Mouse (Mus musculus): ENCODE data around the gene Llgl1. TPM values are rescaled to one million over a fixed set of nuclear protein-coding genes. Genes with fewer than 3 reads are reported as not detected.

The Llgl1 gene
- polyA plus RNA-seq, 1 experiment, result 46.8 TPM

GRCm38 (mm10) chr11:60734206-60734605 is 34.7 kb downstream of the Llgl1 start:
- no peaks in the 10 kb centered on the region for H3K27me3 ChIP-seq (ENCODE audit: control insufficient read depth, insufficient read depth, insufficient read length)
- H3K4me3 ChIP-seq (ENCODE audit: insufficient read depth, poor library complexity, severe bottlenecking), result no peak overlapping the region
- H3ac ChIP-seq (ENCODE audit: control insufficient read depth, insufficient read length, low read depth), result no peak overlapping the region
- H3K79me3 ChIP-seq (ENCODE audit: low read depth), result no peaks in the 10 kb centered on the region
- H3K79me2 ChIP-seq (ENCODE audit: control insufficient read depth, insufficient read depth), result peaks cover under 1% of the 10 kb centered on the region
- peaks cover 11% of the 10 kb centered on the region for H3K36me3 ChIP-seq (ENCODE audit: control insufficient read depth, insufficient read depth)
- TF ChIP-seq USF1 (IDR thresholded peaks at IDR 0.05; ENCODE audit: low read depth) (no peak), CTCF (IDR thresholded peaks at IDR 0.05; ENCODE audit: control insufficient read depth, insufficient read depth, insufficient read length) (no peak), FOSL1 (IDR thresholded peaks at IDR 0.05; ENCODE audit: insufficient read depth, low read length, poor library complexity, severe bottlenecking) (no peak), MYOG (IDR thresholded peaks at IDR 0.05; ENCODE audit: control insufficient read depth, extremely low read depth, insufficient read length) (no peak), CEBPB (IDR thresholded peaks at IDR 0.05; ENCODE audit: low read depth) (no peak), MYOD1 (IDR thresholded peaks at IDR 0.05; ENCODE audit: control insufficient read depth, insufficient read length, low read depth) (no peak), MAX (IDR thresholded peaks at IDR 0.05) (no peak)

- Histone ChIP-seq H3K27me3 (ENCODE audit: control insufficient read depth, insufficient read depth, insufficient read length) (no peaks in the 10 kb centered on the region), H3K79me2 (ENCODE audit: control insufficient read depth, insufficient read depth) (no peaks in the 10 kb centered on the region), H3K4me3 (ENCODE audit: insufficient read depth, poor library complexity, severe bottlenecking) (no peak overlapping the region), H3ac (ENCODE audit: control insufficient read depth, insufficient read length, low read depth) (no peak overlapping the region), H3K36me3 (ENCODE audit: control insufficient read depth, insufficient read depth) (peaks cover 11% of the 10 kb centered on the region), H3K79me3 (ENCODE audit: low read depth) (no peaks in the 10 kb centered on the region)
- no peak for TF ChIP-seq CTCF (IDR thresholded peaks at IDR 0.05; ENCODE audit: control insufficient read depth, insufficient read depth, insufficient read length)
- TF ChIP-seq CEBPB (IDR thresholded peaks at IDR 0.05; ENCODE audit: low read depth), result no peak
- TF ChIP-seq FOSL1 (IDR thresholded peaks at IDR 0.05; ENCODE audit: insufficient read depth, low read length, poor library complexity, severe bottlenecking), result no peak
- TF ChIP-seq MAX (IDR thresholded peaks at IDR 0.05), result no peak
- no peak for TF ChIP-seq MYOD1 (IDR thresholded peaks at IDR 0.05; ENCODE audit: control insufficient read depth, insufficient read length, low read depth)
- TF ChIP-seq MYOG (IDR thresholded peaks at IDR 0.05; ENCODE audit: control insufficient read depth, extremely low read depth, insufficient read length), result no peak
- TF ChIP-seq USF1 (IDR thresholded peaks at IDR 0.05; ENCODE audit: low read depth), result no peak
Measured at GRCm38 (mm10) chr11:60735191-60735590, 35.7 kb downstream of the Llgl1 start.

GRCm38 (mm10) chr11:60736491-60736890 is 37.0 kb downstream of the Llgl1 start:
- no peak overlapping the region for H3ac ChIP-seq (ENCODE audit: control insufficient read depth, insufficient read length, low read depth)
- H3K4me3 ChIP-seq (ENCODE audit: insufficient read depth, poor library complexity, severe bottlenecking), result no peak overlapping the region
- H3K36me3 ChIP-seq (ENCODE audit: control insufficient read depth, insufficient read depth), result peaks cover 14% of the 10 kb centered on the region
- TF ChIP-seq MAX (IDR thresholded peaks at IDR 0.05) (no peak), CEBPB (IDR thresholded peaks at IDR 0.05; ENCODE audit: low read depth) (no peak), MYOG (IDR thresholded peaks at IDR 0.05; ENCODE audit: control insufficient read depth, extremely low read depth, insufficient read length) (no peak), FOSL1 (IDR thresholded peaks at IDR 0.05; ENCODE audit: insufficient read depth, low read length, poor library complexity, severe bottlenecking) (no peak), USF1 (IDR thresholded peaks at IDR 0.05; ENCODE audit: low read depth) (no peak), CTCF (IDR thresholded peaks at IDR 0.05; ENCODE audit: control insufficient read depth, insufficient read depth, insufficient read length) (no peak), MYOD1 (IDR thresholded peaks at IDR 0.05; ENCODE audit: control insufficient read depth, insufficient read length, low read depth) (no peak)
- H3K27me3 ChIP-seq (ENCODE audit: control insufficient read depth, insufficient read depth, insufficient read length), result no peaks in the 10 kb centered on the region
- no peaks in the 10 kb centered on the region for H3K79me3 ChIP-seq (ENCODE audit: low read depth)
- H3K79me2 ChIP-seq (ENCODE audit: control insufficient read depth, insufficient read depth), result no peaks in the 10 kb centered on the region

GRCm38 (mm10) chr11:60737450-60737849 is 37.9 kb downstream of the Llgl1 start:
- Histone ChIP-seq H3K36me3 (ENCODE audit: control insufficient read depth, insufficient read depth) (peaks cover 10% of the 10 kb centered on the region), H3K79me2 (ENCODE audit: control insufficient read depth, insufficient read depth) (no peaks in the 10 kb centered on the region), H3ac (ENCODE audit: control insufficient read depth, insufficient read length, low read depth) (no peak overlapping the region), H3K4me3 (ENCODE audit: insufficient read depth, poor library complexity, severe bottlenecking) (no peak overlapping the region), H3K27me3 (ENCODE audit: control insufficient read depth, insufficient read depth, insufficient read length) (no peaks in the 10 kb centered on the region), H3K79me3 (ENCODE audit: low read depth) (no peaks in the 10 kb centered on the region)
- TF ChIP-seq CTCF (IDR thresholded peaks at IDR 0.05; ENCODE audit: control insufficient read depth, insufficient read depth, insufficient read length) (no peak), MYOD1 (IDR thresholded peaks at IDR 0.05; ENCODE audit: control insufficient read depth, insufficient read length, low read depth) (no peak), CEBPB (IDR thresholded peaks at IDR 0.05; ENCODE audit: low read depth) (no peak), FOSL1 (IDR thresholded peaks at IDR 0.05; ENCODE audit: insufficient read depth, low read length, poor library complexity, severe bottlenecking) (no peak), USF1 (IDR thresholded peaks at IDR 0.05; ENCODE audit: low read depth) (no peak)

- Histone ChIP-seq H3K79me2 (ENCODE audit: control insufficient read depth, insufficient read depth) (no peaks in the 10 kb centered on the region), H3ac (ENCODE audit: control insufficient read depth, insufficient read length, low read depth) (no peak overlapping the region), H3K27me3 (ENCODE audit: control insufficient read depth, insufficient read depth, insufficient read length) (no peaks in the 10 kb centered on the region), H3K4me3 (ENCODE audit: insufficient read depth, poor library complexity, severe bottlenecking) (no peak overlapping the region), H3K79me3 (ENCODE audit: low read depth) (no peaks in the 10 kb centered on the region), H3K36me3 (ENCODE audit: control insufficient read depth, insufficient read depth) (peaks cover 25% of the 10 kb centered on the region)
- TF ChIP-seq USF1 (IDR thresholded peaks at IDR 0.05; ENCODE audit: low read depth), result no peak
Measured at GRCm38 (mm10) chr11:60740321-60740720, 40.8 kb downstream of the Llgl1 start.

- TF ChIP-seq MYOD1 (IDR thresholded peaks at IDR 0.05; ENCODE audit: control insufficient read depth, insufficient read length, low read depth) (no peak), MYOG (IDR thresholded peaks at IDR 0.05; ENCODE audit: control insufficient read depth, extremely low read depth, insufficient read length) (no peak), MAX (IDR thresholded peaks at IDR 0.05) (no peak), FOSL1 (IDR thresholded peaks at IDR 0.05; ENCODE audit: insufficient read depth, low read length, poor library complexity, severe bottlenecking) (no peak), USF1 (IDR thresholded peaks at IDR 0.05; ENCODE audit: low read depth) (no peak)
- Histone ChIP-seq H3K36me3 (ENCODE audit: control insufficient read depth, insufficient read depth) (peaks cover 62% of the 10 kb centered on the region), H3ac (ENCODE audit: control insufficient read depth, insufficient read length, low read depth) (no peak overlapping the region), H3K27me3 (ENCODE audit: control insufficient read depth, insufficient read depth, insufficient read length) (no peaks in the 10 kb centered on the region), H3K4me3 (ENCODE audit: insufficient read depth, poor library complexity, severe bottlenecking) (no peak overlapping the region), H3K79me3 (ENCODE audit: low read depth) (no peaks in the 10 kb centered on the region), H3K79me2 (ENCODE audit: control insufficient read depth, insufficient read depth) (no peaks in the 10 kb centered on the region)
Measured at GRCm38 (mm10) chr11:60755570-60755969, 56.0 kb downstream of the Llgl1 start.
